Mouse (Mus musculus): ENCODE measurements around the gene Metap2.

GRCm38 (mm10) chr10:93810590-93811185 is 86.2 kb downstream of the Metap2 start:
- no peak for TF ChIP-seq CTCF (IDR thresholded peaks at IDR 0.05; ENCODE audit: extremely low read depth, insufficient read depth, low read length)
- TF ChIP-seq POLR2A (IDR thresholded peaks at IDR 0.05; ENCODE audit: extremely low read depth, insufficient read depth, low read length): no peak
